Mouse (Mus musculus) forelimb bud, embryonic 11.5 days (tissue): ENCODE results near the gene Syn2.
A peak's percentile ranks its signal among the peaks of the same experiment; 100 is the strongest.

Experiments
- DNase-seq: peaks from one replicate; pipeline ENCODE4 v3.0.0-alpha.2; 2012; ENCODE audit warnings: low read depth, low spot score

Gene Syn2

DNA sequence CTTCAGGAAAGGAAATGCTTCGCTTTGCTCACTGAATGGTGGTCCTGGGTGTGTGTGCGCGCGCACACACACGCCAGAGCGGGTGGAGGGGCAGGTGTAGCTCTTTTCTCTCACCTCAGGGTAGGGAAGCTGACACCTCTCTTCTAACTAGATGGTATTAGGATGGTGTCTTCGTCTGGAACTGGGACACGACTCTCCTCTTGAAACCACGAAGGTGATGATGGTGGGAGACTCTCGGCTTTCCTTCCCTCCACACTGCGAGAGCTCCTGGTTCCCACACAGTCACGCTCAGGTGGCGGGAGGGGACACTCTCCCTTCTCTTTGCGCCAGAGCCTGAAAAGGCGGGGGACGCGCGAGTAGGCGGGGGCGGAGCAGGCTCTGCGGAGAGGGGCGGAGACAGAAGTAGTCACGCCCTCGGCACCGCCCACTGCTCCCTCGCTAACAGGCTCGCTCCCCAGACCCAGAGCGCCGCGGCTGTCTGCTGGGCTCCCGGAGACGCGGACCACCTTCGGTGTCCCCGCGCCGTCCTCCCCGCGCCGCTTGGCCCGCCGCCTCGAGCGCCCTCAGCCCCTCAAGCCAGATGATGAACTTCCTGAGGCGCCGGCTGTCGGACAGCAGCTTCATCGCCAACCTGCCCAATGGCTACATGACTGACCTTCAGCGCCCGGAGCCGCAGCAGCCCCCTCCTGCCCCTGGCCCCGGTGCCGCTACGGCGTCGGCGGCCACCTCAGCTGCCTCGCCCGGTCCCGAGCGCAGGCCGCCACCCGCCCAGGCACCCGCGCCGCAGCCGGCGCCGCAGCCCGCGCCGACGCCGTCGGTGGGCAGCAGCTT, at the start of gene Syn2:
Gene Syn2, plus strand, starts transcription at position 402 of the 831 bp plus-strand sequence.
- peak; percentile 72 for DNase-seq

DNA sequence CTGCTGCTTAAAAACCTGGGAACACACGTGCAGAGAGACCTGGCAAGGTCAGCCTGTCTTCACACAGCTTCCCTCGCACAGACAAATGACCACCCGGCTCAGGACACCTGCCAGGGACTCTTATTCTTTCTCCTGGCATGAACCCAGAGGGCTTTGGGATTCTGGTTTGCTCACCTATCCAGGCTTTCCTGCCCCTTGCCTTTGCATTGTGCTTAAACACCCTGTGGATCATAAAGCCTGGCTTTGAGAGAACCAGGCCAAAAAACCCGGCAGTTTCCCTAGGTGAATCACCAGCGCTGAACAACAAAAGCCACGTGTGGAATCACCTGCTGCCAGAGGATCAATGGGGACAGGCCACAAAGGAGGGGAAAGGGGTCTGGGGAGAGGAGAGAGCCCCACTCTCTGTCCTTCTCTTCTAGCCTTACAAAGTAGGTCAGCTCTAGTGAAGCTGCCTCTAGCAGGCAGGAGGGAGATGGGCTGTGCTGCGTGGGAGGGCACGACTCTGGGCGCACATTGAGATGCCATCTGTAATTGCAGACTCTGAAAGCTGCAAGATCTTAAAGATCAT, 49.3 kb upstream of the Syn2 start:
- no peak for DNase-seq

DNA sequence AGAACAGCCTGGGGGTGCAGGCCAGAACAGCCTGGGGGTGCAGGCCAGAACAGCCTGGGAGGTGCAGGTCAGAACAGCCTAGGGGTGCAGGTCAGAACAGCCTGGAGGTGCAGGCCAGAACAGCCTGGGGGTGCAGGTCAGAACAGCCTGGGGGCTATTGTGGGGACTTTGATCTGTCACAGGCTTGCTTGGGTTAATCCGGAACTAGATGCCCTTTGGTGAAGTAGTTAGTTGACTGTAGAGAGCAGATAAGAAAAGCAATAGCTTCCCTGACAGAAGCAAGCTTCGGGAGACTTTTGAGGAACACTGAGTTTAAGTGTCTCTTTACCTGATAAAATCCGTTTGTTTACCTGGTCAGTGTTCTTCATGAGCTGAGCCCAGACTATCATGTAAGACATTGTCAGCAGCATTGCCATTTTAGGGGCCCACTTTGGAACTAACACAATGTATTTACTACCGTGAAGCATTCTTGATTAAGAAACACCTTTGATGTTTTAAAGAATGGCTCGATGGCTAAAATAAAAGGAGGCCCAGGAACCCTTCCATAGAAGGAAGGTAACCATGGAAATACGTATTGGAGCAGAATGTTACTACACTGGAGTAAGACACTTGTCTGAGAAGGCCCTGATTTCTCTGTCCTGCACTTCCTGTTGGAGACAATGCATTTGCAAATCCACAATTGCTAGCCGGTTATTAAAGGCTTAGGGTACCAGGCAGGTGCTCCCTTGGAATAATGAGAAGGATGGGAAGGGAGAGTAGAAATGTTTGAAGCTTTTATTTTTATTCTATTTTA, 46.2 kb upstream of the Syn2 start:
- DNase-seq: no peak

DNA sequence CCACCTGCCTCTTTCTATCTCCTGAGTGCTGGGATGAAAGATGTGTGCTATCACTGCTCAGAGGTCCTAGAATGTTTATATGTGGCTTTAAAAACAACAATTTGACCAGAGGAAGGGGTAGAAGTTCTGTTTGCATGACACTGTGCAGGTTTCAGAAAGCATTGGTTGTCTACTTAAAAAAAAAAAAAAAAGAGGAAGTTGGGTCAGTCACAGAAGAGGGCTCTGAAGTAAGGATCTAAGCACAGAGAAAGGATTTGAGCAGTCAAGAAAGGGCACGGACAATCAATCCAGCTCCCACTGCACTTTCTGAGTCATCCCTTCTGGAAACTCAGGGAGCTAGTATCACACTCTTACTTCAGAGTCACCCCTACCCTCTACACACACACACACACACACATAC, 43.0 kb upstream of the Syn2 start:
- DNase-seq: no peak

DNA sequence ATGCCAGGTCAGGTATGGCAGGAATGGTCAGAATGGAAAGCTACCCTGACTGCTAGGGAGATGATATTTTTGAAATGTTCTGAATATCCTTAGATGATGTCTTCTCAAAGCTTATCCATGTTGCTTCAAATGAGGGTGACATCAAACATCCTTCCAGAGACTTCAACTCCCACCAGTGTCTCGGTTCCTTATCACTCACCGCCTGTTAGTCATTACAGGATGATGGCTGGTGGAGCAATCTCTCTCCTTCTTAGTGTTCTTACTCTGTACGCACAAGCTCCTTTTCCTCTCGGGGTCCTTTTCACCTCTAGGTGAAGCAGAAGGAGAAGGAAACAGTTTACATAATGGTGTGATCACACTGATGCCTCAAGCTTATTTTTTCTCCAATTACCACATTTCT, 32.2 kb upstream of the Syn2 start:
- DNase-seq: no peak

DNA sequence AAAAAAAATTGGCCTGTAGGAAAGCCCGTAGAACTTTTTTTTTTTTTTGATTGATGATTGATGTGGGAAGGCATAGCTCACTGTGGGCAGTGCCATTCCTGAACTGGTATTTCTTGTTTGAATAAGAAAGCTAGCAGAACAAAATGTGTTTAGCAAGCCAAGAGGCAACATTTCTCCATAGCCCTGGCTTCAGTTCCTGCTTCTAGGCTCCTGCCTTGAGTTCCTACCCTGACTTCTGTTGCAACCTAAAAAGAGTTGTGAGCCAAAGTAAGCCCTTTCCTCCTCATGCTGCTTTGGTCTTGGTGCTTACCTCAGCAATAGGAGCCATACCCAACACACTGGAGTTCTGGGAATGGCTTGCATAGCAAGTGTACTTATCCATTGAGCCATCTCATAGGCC, 23.3 kb upstream of the Syn2 start:
- no peak for DNase-seq

DNA sequence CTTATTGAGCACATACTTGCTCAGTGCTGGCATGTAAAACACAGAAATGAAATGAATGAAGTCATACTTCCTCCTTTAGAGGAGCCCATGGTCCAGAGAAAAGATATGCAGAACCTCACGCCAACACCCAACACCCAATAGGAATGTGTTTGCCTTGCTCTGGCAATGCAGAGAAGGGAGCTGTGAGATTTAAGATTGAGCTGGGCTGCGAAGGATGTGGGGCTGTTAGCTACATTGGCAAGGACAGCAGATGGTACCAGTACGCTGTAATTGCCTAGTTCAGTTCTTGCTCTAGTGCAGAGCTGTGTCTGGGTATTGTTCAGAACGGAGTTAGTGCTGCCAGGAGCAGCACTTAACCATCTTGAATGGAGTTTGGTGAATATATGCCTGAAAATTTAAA, 12.5 kb upstream of the Syn2 start:
- DNase-seq: no peak

DNA sequence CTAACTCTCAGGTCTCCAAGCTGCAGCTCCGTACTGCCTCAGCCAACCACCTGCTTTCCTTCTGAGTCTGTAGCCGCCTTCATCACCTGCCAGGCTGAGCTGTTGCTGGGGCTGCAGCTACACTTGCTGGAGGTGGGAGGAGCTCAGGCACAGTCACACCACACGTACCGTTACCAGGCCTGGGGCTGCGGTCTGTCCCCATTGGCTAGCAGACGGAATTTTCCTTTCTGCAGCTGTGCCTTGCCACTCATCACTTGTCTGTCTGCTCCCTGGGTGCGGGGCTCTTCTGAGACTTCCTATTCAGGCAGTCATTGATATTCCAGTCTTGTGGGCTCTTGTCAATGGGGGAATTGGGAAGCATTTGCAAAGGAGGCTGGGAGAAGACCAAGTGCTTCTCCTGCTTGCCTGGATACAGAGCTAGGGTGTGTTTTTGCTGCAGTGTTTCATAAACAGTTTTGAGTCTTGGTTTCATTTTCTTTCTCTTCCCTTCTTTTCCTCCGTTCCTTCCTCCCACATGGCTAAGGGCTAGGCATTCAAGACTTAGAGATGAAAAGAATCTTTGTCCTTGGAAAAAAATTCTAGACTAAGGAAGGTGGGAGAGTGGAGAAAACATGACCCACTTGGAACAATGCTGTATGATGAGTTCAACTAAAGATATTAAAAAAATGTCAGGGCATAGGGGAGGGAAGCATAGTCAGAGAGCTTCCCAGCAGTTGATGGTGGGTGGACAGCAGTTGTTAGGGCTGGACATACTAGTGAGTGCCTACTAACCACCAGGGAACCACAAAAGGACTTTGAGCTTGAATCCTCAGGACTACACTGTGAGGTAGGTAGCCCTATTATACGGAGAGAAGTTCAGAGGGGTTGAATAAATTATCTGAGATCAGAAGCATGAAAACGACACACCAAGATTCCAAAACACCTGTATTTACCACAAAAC, 11.2 kb upstream of the Syn2 start:
- no peak for DNase-seq

DNA sequence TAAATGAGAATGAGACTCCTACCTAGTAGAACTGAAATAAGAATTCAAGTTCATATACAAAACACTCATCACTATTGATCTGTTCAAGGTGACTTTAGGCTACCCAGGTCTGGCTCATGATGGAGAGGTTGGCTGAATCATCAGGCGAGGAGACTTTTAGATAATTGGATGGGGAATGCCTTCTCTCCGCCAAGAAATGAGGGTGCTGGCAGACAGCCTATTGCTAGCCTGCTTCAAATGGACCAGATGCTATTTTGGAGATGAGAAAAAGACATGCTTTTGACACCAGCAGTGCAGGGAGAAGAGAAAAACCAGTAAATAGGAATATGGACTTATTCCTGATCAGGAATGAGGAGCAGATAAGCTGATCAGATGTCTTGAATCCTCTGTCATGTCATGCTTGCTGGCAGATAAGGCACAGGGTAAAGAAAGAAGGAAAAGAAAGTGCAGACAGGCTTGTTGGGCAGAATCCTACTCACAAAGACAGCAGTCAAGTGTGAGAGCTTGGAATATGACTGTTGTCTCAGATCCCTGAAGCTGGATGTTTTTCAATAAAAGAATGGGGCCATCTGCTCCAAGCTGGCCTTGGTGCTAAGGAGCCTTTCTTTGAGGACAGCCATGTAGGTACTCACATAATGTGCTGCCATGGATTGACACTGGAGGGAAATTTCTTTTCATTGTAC, 9.9 kb upstream of the Syn2 start:
- no peak for DNase-seq

DNA sequence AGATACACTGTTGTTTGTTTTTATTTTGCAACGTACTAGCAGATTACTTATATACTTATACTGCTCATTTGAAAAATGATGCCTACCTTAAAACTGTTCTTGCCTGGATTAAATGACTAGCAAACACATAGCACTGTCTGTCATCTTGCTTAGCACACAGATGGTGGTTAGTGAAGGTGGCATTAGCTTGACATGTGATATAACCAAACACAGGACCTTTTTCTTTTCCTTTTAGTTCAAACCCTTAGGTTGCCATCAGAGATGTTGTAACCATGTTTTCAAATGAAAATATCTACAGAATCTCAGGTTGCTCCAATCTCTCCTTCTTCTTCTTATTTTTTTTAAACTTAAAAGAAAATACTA, 9.4 kb upstream of the Syn2 start:
- no peak for DNase-seq

DNA sequence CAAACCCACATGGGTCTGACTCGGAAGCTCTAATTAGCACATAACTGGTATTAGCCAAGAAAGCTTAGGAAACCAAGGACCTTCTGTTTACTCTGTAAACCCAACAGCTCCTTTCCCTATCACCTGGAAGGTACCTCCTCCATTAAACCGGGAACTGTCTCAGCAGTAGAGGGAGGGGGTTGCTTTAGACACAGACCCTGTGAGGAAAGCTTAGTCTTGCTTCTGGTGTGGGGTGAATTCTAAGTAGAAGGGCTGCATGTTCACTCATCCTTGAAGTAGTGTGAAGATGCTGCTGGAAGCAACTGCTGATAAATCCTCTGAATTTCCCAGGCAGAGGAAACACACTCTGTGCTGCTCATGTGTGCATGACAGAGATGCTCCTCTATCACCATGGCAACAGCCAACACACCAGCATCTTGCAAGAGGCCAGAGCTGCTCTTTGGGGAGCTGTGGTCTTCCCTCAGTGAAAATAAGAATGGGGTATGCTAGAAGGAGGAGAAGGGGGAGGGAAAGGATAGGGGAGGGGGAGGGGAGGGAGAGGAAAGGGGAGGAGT, 8.4 kb upstream of the Syn2 start:
- DNase-seq: peak; percentile 13

DNA sequence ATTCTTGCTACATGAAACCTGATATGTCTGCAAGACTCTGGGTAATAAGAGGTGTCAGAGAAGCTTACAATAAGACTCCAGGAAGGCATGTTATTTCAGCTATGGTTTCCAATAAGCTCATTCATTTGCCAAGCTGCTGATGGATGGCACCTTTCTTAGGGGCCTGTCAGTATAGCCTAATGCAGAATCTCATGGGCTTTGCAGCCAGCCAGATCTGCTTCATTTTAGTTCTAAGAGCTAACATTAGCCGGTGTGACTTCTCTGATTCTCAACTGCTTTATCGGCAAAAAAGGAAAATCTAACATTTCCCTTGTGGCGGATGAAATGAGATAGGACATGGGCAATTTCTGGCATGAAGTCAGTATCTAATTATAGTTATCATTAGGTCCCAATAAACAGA, 7.9 kb upstream of the Syn2 start:
- no peak for DNase-seq

DNA sequence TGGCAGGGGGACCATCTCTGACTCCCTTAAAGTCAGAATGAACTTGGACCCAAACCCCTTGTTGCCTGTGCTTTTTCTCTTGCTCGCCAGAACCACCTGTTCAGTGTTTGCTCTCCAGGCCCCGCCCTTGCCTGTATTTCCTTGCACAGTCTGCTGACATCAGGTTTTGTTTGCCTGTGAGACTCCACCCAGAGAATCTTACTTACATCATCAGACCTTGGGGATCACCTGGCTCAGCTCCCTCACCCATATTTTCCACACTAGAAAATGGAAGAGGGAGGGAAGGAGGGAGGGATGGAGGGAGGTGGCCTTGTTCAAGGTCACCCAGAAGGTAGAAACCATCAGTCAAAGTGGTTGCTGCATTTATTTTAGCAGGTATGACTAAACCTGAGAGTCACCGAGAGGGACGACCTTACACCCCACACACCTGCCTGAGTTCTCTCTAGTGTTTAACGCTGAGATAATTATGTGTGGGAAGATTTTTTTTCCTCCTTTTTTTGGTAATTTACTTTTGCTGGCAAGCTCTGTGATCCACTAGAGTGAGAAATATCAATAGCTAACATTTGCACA, 7.4 kb upstream of the Syn2 start:
- DNase-seq: no peak

DNA sequence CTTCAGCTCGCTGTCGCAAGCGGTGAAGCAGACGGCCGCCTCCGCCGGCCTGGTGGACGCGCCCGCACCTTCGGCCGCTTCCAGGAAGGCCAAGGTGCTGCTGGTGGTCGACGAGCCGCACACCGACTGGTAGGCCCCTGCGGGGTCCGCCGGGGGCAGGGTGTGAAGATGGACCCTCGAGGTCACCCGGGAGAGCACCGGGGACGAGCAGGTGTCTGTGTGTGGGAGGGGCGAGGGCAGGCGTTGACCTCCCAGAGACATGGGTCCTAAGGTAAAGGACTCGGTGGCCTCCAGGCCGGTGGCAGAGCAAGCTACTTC, 589 bp downstream of the Syn2 start:
- DNase-seq: no peak

DNA sequence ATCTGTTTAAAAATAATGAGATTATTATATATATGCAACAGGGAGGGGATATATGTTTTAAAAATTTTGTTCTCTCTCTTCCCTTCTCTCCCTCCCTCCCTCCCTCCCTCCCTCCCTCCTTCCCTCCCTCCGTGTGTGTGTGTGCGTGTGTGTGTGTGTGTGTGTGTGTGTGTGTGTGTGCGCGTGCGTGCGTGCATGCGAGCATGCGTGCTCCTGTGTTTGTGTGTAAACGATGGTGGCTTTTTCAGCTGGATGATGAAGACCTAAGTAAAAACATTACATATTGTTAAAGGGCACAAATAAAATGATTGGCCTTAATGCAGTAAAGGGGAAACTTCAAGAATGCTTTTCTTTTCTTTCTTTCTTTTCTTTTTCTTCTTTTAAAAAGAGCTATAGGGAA, 1.5 kb downstream of the Syn2 start:
- no peak for DNase-seq

DNA sequence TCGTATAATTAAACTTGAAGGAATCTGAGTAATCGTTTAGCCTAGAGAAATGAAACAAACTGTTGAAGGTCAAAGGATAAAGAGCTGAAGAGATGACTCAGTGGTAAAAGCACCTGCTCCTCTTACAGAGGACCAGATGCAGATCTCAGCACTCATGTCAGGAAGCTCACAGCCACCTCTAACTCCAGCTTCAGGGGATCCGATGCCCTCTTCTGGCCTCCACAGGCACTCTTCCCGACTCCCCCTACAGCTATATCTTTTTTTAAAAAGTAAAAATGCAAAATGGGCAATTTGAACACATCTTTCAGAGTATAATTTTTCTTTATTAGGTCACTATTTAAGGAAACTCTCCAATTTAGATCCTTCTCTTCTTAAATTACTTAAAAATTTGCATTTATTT, 6.7 kb downstream of the Syn2 start:
- no peak for DNase-seq

DNA sequence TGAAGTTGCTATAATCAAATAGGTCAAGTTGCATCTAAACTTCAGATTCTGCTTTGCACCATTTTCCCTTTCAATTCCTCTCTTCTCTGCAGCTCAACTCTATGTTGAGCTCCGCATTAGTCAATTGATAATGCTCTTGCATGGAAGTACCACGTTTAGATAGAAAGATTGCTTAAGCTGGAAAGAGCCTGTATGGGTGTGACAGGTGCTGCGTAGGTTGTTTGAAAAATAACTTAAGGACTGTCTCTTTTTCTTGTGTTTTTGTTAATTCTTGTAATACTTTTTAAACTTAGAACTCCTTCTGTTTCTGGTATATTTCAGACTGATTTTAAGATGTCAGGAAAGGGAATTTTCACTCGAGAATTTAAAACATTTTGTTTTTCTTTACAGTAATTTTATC, 26.5 kb downstream of the Syn2 start:
- no peak for DNase-seq

DNA sequence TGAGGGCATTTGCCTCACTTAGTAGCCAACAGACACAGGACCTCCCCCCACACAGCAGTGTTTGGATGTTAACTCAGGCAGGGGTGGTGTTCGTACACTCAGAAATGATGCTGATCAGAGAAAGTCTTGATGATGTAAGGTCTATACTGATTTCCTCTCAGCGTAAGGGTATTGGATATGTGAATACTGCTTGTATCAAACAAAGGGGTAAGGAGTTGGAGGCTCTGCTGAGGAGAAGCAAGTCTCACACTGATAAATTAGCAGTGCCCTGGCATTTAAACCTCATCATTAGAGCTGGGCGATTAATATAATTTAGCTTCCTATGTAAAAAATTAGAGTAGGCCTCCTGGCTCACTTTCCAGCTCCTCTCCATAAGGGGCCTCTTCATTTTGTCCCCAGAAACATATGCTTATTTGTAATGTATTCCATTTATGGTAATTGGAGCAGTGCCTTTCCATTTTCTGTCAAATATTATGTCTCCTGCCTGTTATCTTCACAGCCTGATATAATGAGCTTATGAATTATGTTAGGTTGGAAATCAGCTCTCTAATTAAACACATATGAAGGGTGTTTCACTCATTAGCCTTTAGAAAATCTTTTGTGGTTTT, 31.3 kb downstream of the Syn2 start:
- DNase-seq: no peak

DNA sequence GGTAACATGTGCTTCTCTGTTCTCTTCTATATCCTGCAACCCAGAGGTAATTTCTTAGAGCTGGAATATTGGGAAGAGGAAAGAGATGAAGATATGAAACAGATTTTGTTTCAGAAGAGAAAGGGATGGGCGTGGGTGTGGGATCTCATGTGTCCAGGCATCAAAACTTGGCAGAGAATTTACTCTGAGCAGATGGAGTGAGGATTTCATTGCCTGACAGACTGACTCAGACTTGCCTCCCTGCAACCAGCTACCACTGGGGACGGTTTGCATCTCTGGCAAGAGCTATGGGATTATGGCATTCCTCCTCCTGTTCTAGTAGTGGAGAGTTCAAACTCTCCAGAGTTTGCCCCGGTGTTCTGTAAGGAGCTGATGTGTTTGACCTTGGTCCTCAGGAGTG, 34.2 kb downstream of the Syn2 start:
- DNase-seq: no peak

DNA sequence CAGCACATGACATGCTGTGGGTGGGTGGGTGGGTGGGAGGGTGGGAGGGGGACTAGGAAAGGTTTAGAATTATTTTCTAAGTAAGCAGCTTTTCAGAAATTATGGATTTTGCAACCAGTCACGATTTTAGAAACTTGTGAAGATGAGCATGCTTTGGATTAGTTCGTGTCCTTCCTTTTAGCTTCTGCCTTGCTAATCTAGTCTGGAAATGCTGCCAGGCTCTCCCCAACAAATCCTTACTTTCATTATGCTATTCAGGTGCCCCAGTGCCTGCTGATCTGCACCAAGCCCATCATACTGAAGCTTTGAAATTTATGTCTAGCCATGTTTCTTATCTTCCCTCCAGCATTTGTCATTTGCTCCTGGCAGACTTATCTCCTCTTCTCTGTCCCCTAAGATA, 34.8 kb downstream of the Syn2 start:
- DNase-seq: no peak
